Mouse (Mus musculus) spleen, postnatal 36 days (tissue): Measurements from ENCODE around the gene Pik3cb.

Source experiments
- DNase-seq, 2 experiments: peaks; one replicate each; pipeline ENCODE4 v3.0.0; 2022; ENCODE audit warnings: low spot score in 2 of 2, mixed read lengths in 1 of 2

Pik3cb gene

GRCm38 (mm10) chr9:99146855-99147735 lies 6.7 kb upstream of the Pik3cb start:
- DNase-seq, result no peak

- no peak for DNase-seq
These were observed 5.3 kb upstream of the Pik3cb start for GRCm38 (mm10) chr9:99145756-99146155.

GRCm38 (mm10) chr9:99144416-99144989 lies 4.1 kb upstream of the Pik3cb start:
- DNase-seq, result no peak

GRCm38 (mm10) chr9:99141618-99142017 lies 1.2 kb upstream of the Pik3cb start:
- no peak for DNase-seq

- no peak for DNase-seq
These were observed 750 bp upstream of the Pik3cb start for GRCm38 (mm10) chr9:99141171-99141570.

- DNase-seq, result peak; percentile 3 to 12
These were observed 1.0 kb downstream of the Pik3cb start for GRCm38 (mm10) chr9:99139194-99140023.

- DNase-seq, result no peak
These were observed 3.1 kb downstream of the Pik3cb start for GRCm38 (mm10) chr9:99137301-99137700.

GRCm38 (mm10) chr9:99131951-99132470 lies 8.4 kb downstream of the Pik3cb start:
- DNase-seq, result no peak

GRCm38 (mm10) chr9:99131119-99131518 lies 9.3 kb downstream of the Pik3cb start:
- DNase-seq, result no peak

GRCm38 (mm10) chr9:99127578-99127977 lies 12.8 kb downstream of the Pik3cb start:
- DNase-seq, result no peak

GRCm38 (mm10) chr9:99122749-99123148 lies 17.7 kb downstream of the Pik3cb start:
- no peak for DNase-seq

- DNase-seq, result no peak
These were observed 28.0 kb downstream of the Pik3cb start for GRCm38 (mm10) chr9:99112409-99112808.

- DNase-seq, result no peak
These were observed 29.3 kb downstream of the Pik3cb start for GRCm38 (mm10) chr9:99111085-99111484.

- DNase-seq, result no peak
These were observed 30.2 kb downstream of the Pik3cb start for GRCm38 (mm10) chr9:99110213-99110612.

- DNase-seq, result peak; percentile 10 to 22
These were observed 30.8 kb downstream of the Pik3cb start for GRCm38 (mm10) chr9:99109585-99109984.

GRCm38 (mm10) chr9:99104449-99104848 lies 36.0 kb downstream of the Pik3cb start:
- DNase-seq, result no peak

GRCm38 (mm10) chr9:99103865-99104264 lies 36.6 kb downstream of the Pik3cb start:
- no peak for DNase-seq

GRCm38 (mm10) chr9:99098482-99099129 lies 41.8 kb downstream of the Pik3cb start:
- DNase-seq, result no peak

GRCm38 (mm10) chr9:99097668-99098067 lies 42.8 kb downstream of the Pik3cb start:
- DNase-seq, result no peak

GRCm38 (mm10) chr9:99095192-99095591 lies 45.2 kb downstream of the Pik3cb start:
- no peak for DNase-seq

- no peak for DNase-seq
These were observed 49.9 kb downstream of the Pik3cb start for GRCm38 (mm10) chr9:99090546-99090945.
